Mouse (Mus musculus) limb, embryonic 12.5 days (tissue): Measurements from ENCODE around the gene Zfp281. TPM values are rescaled to one million over a fixed set of nuclear protein-coding genes. Genes with fewer than 3 reads are reported as not detected.
A peak's percentile ranks its signal among the peaks of the same experiment; 100 is the strongest.

ENCODE experiments used
- ATAC-seq: fragments of 200-750 bp; cut with Nextera tagmentation; 2 replicates; pipeline ENCODE4 v1.8.0; 2017; ENCODE audit warnings: low read depth, moderate TSS enrichment; ENCODE audit not compliant: insufficient number of reproducible peaks, insufficient read depth, low FRiP score, low TSS enrichment
- H3K27ac ChIP-seq: fragments of 300-500 bp; sonication (generic); 2 replicates; pipeline ENCODE4 v1.5.1; 2016; ENCODE audit warnings: mild to moderate bottlenecking, moderate library complexity
- H3K27me3 ChIP-seq: fragments of 300-500 bp; sonication (generic); 2 replicates; pipeline ENCODE4 v1.6.1; 2016; ENCODE audit warnings: mild to moderate bottlenecking, moderate library complexity
- H3K36me3 ChIP-seq: fragments of 300-500 bp; sonication (generic); 2 replicates; pipeline ENCODE4 v1.6.1; 2016; ENCODE audit warnings: mild to moderate bottlenecking, moderate library complexity
- H3K4me1 ChIP-seq: fragments of 300-500 bp; sonication (generic); replicated peaks from 2 replicates; pipeline ENCODE4 v1.6.1; 2016
- H3K4me2 ChIP-seq: fragments of 300-500 bp; sonication (generic); 2 replicates; pipeline ENCODE4 v1.6.1; 2016; ENCODE audit warnings: mild to moderate bottlenecking, moderate library complexity
- H3K4me3 ChIP-seq: fragments of 300-500 bp; sonication (generic); replicated peaks from 2 replicates; pipeline ENCODE4 v1.5.1; 2016; ENCODE audit warnings: mild to moderate bottlenecking
- H3K9ac ChIP-seq: fragments of 300-500 bp; sonication (generic); replicated peaks from 2 replicates; pipeline ENCODE4 v1.6.1; 2016; ENCODE audit warnings: mild to moderate bottlenecking, moderate library complexity
- H3K9me3 ChIP-seq: fragments of 300-500 bp; sonication (generic); 2 replicates; pipeline ENCODE4 v1.6.1; 2016; ENCODE audit warnings: mild to moderate bottlenecking, moderate library complexity
- WGBS: fragments of 180-500 bp; shearing (Covaris S2); methylation state at CpG from one replicate; pipeline ENCODE4 v1.1.7; 2016; 5-methylcytosine and 5-hydroxymethylcytosine counted together
- polyA plus RNA-seq: library from polyadenylated mRNA; unstranded; fragments of >200 nt; fragmentation: Nextera tagmentation; extraction: Ambion mirVana; gene quantifications from 2 replicates; pipeline ENCODE4 v1.2.1, GENCODE M21; 2016

Zfp281 gene
- polyA plus RNA-seq, 1 experiment from 2014 or later, result 31.3 TPM

DNA sequence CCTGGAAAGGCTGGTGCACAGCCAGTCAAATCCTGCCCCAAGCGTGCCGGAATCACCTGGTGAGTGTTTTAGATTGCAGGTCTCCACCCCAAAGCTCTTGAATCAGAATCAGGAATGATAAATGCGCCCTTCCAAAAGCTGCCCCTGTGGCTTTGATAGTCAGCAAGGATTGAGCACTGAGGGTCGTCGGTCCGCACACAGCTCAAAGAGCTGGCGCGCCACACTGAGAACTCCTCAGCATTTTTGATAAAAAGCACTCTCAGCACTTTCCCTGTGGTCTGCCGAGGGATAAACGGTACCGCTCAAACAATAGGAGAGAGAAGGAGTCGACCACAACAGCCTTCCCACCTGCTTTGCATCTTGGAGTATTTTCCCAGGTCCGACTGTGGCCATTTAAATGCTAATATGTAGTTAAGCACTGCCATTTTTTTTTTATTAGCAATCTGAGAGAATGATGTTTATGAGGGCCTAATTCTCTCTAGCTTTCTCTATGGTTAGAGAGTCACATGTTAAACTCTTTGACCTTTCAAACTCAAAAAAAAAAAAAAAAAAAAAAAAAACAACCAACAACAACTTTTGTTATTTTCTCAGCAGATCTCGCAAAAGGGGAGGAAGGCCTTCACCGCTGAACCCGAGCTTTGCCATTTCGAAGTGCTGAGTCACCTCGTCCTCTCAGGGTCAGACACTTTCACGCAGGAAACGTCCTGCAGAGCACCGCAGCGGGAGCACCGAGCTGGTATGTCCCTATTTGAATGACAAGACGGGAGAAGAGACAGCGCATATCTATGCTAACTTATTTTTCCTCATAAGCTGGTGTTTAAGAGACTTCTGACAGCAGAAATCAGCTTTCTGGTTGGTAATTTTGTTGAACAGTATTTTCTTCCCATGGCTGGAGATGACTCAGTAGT, 50.1 kb downstream of the Zfp281 start:
- peaks cover 48% of the 10 kb centered on the region for H3K4me1 ChIP-seq
- ATAC-seq, result no peak
- H3K36me3 ChIP-seq, result no peaks in the 10 kb centered on the region
- WGBS, result 22% methylated on average over 25 of the region's 25 CpGs
- H3K4me3 ChIP-seq, result no peak overlapping the region
- no peaks in the 10 kb centered on the region for H3K9me3 ChIP-seq
- 0 out of 2 replicates have a peak overlapping the region, but pooled peaks have one; percentile 24 for H3K4me2 ChIP-seq
- no peak overlapping the region for H3K9ac ChIP-seq
- no peaks in the 10 kb centered on the region for H3K27me3 ChIP-seq
- no peak overlapping the region for H3K27ac ChIP-seq

DNA sequence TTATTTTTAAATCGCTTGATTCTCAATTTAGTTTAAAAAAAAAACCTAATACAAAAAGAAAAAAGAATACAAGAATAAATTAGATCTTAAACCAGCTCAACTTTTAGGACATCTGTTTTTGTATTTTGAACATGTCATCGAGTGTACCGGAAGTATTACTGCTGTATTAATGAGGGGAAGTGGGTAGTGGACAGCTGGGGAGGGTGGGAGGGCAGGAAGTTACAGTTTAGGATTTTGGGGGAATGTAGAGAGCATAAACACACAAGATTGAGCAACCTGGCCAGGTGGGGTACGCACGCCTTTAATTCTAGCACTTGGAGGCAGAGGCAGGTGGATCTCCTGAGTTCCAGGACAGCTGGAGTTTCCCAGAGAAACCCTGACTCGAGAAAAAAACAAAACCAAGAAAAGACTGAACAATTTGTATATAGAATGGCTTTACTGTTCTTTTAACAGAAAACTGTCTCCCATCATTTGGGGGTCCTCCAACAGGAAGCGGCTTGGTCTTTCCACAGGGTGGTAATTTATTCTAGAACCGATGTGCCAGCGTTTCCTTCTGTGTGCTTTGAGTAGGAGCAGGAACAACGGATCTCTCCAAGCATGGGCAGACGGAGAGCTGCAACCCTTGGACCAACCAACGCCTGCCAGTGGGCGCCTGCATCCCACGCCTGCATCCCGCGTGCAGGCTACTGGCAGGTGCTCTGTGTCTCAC, 51.2 kb downstream of the Zfp281 start:
- Histone ChIP-seq H3K27me3 (no peaks in the 10 kb centered on the region), H3K4me2 (no peak overlapping the region), H3K27ac (no peak overlapping the region), H3K9ac (no peak overlapping the region), H3K9me3 (no peaks in the 10 kb centered on the region), H3K4me3 (no peak overlapping the region), H3K4me1 (peaks cover 37% of the 10 kb centered on the region), H3K36me3 (no peaks in the 10 kb centered on the region)
- WGBS, result 85% methylated on average over 16 of the region's 16 CpGs
- ATAC-seq, result no peak

DNA sequence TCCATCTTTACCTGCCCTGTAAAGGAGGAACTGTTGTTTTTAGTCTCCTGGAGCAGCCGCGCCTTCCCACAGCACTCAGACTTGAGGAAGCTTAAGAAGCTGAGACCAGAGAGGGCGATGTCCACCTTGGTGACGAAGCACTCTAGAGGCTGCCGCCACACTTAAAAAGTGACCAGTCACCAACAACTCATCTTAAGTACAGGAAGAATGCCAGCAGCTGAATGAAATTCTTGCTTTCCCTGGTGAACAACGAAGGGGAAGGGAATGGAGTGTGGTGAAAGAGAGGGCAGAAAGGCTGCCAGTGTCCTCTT, 51.7 kb downstream of the Zfp281 start:
- no peak overlapping the region for H3K9ac ChIP-seq
- no peak for ATAC-seq
- no peaks in the 10 kb centered on the region for H3K36me3 ChIP-seq
- no peak overlapping the region for H3K4me2 ChIP-seq
- no peak overlapping the region for H3K4me3 ChIP-seq
- WGBS, result 86% methylated on average over 6 of the region's 6 CpGs
- no peak overlapping the region for H3K27ac ChIP-seq
- H3K9me3 ChIP-seq, result no peaks in the 10 kb centered on the region
- no peaks in the 10 kb centered on the region for H3K27me3 ChIP-seq
- H3K4me1 ChIP-seq, result peaks cover 34% of the 10 kb centered on the region

DNA sequence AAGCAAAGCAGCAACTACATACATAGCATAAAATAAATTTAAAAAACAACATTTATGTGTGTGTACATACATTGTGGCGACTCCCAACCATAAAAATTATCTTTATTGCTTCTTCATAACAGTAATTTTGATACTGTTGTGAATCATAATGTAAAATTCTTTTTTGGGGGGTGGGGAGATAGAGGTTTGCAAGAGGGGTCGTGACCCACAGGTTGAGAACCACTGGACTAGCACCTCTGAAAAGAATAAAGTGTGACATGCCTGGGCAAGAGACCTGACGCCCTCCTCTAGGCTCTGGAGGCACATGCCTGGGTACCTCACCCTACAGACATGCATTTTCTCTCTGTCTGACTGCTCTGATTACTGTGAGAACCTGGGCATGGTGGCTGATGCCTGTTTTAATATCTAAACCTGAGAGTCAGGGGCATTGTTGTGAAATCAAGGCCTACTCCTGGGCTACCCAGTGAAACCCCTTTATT, 53.2 kb downstream of the Zfp281 start:
- H3K4me2 ChIP-seq, result no peak overlapping the region
- H3K9me3 ChIP-seq, result no peaks in the 10 kb centered on the region
- ATAC-seq, result no peak
- WGBS, result 81% methylated on average over 3 of the region's 3 CpGs
- H3K36me3 ChIP-seq, result no peaks in the 10 kb centered on the region
- no peak overlapping the region for H3K4me3 ChIP-seq
- no peaks in the 10 kb centered on the region for H3K27me3 ChIP-seq
- peaks cover 28% of the 10 kb centered on the region for H3K4me1 ChIP-seq
- no peak overlapping the region for H3K27ac ChIP-seq
- no peak overlapping the region for H3K9ac ChIP-seq

DNA sequence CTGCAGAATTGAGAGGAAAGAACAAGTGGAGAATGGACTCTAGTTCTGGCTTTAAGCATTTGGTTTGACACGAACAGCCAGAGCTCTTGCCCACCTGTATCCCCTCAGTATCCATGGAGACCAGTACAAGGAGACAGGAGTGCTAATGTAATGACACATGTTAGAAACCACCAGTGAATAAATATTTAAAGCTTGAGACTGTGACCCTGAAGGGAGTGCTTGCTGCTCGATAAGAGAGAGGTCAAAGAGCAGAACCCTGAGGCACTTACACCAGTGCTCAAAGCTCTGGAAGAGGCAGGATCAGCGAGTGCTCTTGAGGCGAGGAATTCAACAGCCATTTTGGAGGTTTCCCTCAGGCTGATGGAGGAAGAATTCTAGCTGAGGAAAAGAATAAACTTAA, 54.1 kb downstream of the Zfp281 start:
- 59% methylated on average over 4 of the region's 4 CpGs for WGBS
- no peak overlapping the region for H3K4me2 ChIP-seq
- peaks cover 34% of the 10 kb centered on the region for H3K4me1 ChIP-seq
- H3K4me3 ChIP-seq, result no peak overlapping the region
- ATAC-seq, result no peak
- no peaks in the 10 kb centered on the region for H3K27me3 ChIP-seq
- H3K9ac ChIP-seq, result no peak overlapping the region
- no peak overlapping the region for H3K27ac ChIP-seq
- no peaks in the 10 kb centered on the region for H3K9me3 ChIP-seq
- no peaks in the 10 kb centered on the region for H3K36me3 ChIP-seq

Other genes starting within 250 kb of the Zfp281 start
- 20.9 and 21.1 TPM in 2 replicates for gene Ddx59, start 209.6 kb upstream of the Zfp281 start, polyA plus RNA-seq
- 8.8 and 9.8 TPM in 2 replicates for gene Kif14, start 158.6 kb upstream of the Zfp281 start, polyA plus RNA-seq